Mouse (Mus musculus) ES-E14 (cell line): ENCODE measurements around the gene Dsn1. TPM values are rescaled to one million over a fixed set of nuclear protein-coding genes. Genes with fewer than 3 reads are reported as not detected.

ENCODE experiments used
- DNase-seq: peaks from one replicate; pipeline ENCODE4 v3.0.0-alpha.2; 2013; ENCODE audit warnings: low read depth, low spot score
- H3K27ac ChIP-seq: 2 replicates; pipeline ENCODE4 v1.5.1; 2012; ENCODE audit warnings: low read depth, mild to moderate bottlenecking, low read length, moderate library complexity, mixed read lengths; ENCODE audit not compliant: poor library complexity, insufficient read depth, severe bottlenecking
- H3K36me3 ChIP-seq: 2 replicates; pipeline ENCODE4 v1.6.1; 2012; ENCODE audit warnings: mild to moderate bottlenecking, low read length, moderate library complexity, mixed read lengths; ENCODE audit not compliant: control insufficient read depth, poor library complexity, insufficient read depth, severe bottlenecking
- H3K4me1 ChIP-seq, 2 experiments: fragments of 150-350 bp in 1 of 2; sonication (generic) in 1 of 2; 2 replicates each; pipeline ENCODE4 v1.6.1; 2012; ENCODE audit warnings: low read length in 2 of 2, mild to moderate bottlenecking in 1 of 2, mixed read lengths in 1 of 2; ENCODE audit not compliant: control insufficient read depth in 2 of 2, insufficient read depth in 2 of 2, poor library complexity in 1 of 2
- H3K4me3 ChIP-seq, 2 experiments: fragments of 150-350 bp in 1 of 2; sonication (generic) in 1 of 2; 2 replicates each; pipeline ENCODE4 v1.5.1; 2012; ENCODE audit warnings: low read length in 2 of 2, low read depth in 1 of 2, mild to moderate bottlenecking in 1 of 2, mixed read lengths in 1 of 2; ENCODE audit not compliant: insufficient read depth in 1 of 2, poor library complexity in 1 of 2, severe bottlenecking in 1 of 2
- H3K9ac ChIP-seq: 2 replicates; pipeline ENCODE4 v1.6.1; 2012; ENCODE audit warnings: low read depth, mild to moderate bottlenecking, low read length, mixed read lengths; ENCODE audit not compliant: poor library complexity, insufficient read depth, severe bottlenecking
- H3K9me3 ChIP-seq: fragments of 150-350 bp; sonication (generic); 2 replicates; pipeline ENCODE4 v1.6.1; 2012; ENCODE audit warnings: low read depth, mild to moderate bottlenecking, low read length; ENCODE audit not compliant: control insufficient read depth, insufficient read depth
- CHD2 ChIP-seq: IDR thresholded peaks from 2 replicates; pipeline ENCODE4 v1.6.1; 2014; ENCODE audit warnings: mild to moderate bottlenecking, low read depth, low read length, inconsistent platforms
- HCFC1 ChIP-seq: IDR thresholded peaks from 2 replicates; pipeline ENCODE4 v1.6.1; 2012; ENCODE audit warnings: low read length, inconsistent platforms, borderline replicate concordance; ENCODE audit not compliant: insufficient read depth
- MAFK ChIP-seq: IDR thresholded peaks from 2 replicates; pipeline ENCODE4 v1.6.1; 2014; ENCODE audit warnings: mild to moderate bottlenecking, low read depth, low read length, inconsistent platforms; ENCODE audit not compliant: insufficient read depth
- ZC3H11A ChIP-seq: IDR thresholded peaks from 2 replicates; pipeline ENCODE4 v1.6.1; 2012; ENCODE audit warnings: low read depth, mild to moderate bottlenecking, inconsistent platforms, low read length, borderline replicate concordance
- ZNF384 ChIP-seq: IDR thresholded peaks from 2 replicates; pipeline ENCODE4 v1.6.1; 2012; ENCODE audit warnings: low read depth, low read length, inconsistent platforms
- in situ Hi-C, 2 experiments: fragments of 600-800 bp; cut with MboI; formaldehyde crosslinking; loops; one replicate each; pipeline ENCODE4 v1.15.1; 2025; ENCODE audit warnings: low sequenced_read_pairs in 2 of 2, inconsistent platforms in 1 of 2; ENCODE audit not compliant: unreplicated experiment in 2 of 2
- total RNA-seq: library from RNA; depleted of rRNA; stranded (reverse); fragments of 300-350 nt; gene quantifications from 2 replicates; pipeline ENCODE4 v1.2.3, GENCODE M21; 2012; rRNA removed

The Dsn1 gene
- 25.2 and 27.9 TPM in 2 replicates for total RNA-seq

DNA sequence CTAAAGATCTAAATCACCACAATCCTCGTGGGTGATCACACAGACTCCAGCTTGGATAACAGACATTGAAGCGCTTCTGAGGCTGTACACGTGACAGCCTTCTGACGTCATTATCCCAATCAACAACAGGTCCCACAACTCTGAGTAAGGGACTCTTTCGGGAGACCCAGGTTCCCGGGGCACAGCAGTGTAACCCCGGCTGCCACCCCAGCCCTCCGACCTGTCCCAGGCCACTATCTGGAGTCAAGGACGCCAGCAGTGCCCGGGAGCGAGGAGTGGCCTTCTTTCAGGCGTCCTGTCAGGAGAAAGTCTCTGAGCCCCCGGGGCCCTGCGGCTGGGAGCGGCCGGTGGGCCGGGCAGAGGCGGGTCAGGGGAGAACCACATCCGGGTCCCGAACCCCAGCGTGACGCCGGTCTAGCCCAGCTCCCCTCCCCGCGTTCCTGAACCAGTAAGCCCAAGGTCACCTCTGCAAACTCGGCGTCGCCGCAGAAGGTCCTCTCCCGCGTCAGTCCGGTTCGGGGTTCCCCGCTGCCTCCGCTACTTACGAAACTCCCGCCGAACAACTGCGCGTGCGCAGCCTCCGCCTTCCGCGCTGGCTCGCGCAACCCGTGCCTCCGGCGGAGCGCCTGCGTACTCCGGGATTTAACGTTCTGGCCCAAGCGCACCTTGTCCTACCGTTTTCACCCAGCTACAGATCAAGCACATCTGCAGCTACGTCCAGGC is at the start of gene Dsn1:
TSS of gene Dsn1 (minus strand) at position 644 of the 723 bp plus-strand sequence.
- peak within 1 kb of the TSS; percentile 88 for H3K9ac ChIP-seq
- no peaks in the 10 kb centered on the region for H3K9me3 ChIP-seq
- DNase-seq: peak; percentile 68
- in situ Hi-C loops: no loop called here
- H3K27ac ChIP-seq: peak within 1 kb of the TSS; percentile 87
- H3K4me1 ChIP-seq: peaks cover 6 to 10% of the 10 kb centered on the region in 2 experiments; a peak in 2 of 4 replicates
- peak within 1 kb of the TSS; percentile 79 to 91 for H3K4me3 ChIP-seq
- peaks cover 6% of the 10 kb centered on the region; the same call in 1 of the 2 replicates for H3K36me3 ChIP-seq
- TF ChIP-seq MAFK (no peak), HCFC1 (no peak; the same call in 1 of the 2 replicates), ZC3H11A (no peak), ZNF384 (no peak), CHD2 (no peak)

- no peaks in the 10 kb centered on the region for H3K9me3 ChIP-seq
- no peak overlapping the region for H3K9ac ChIP-seq
- no peak overlapping the region for H3K27ac ChIP-seq
- no peak overlapping the region for H3K4me3 ChIP-seq
- H3K4me1 ChIP-seq: peaks cover 2 to 37% of the 10 kb centered on the region in 2 experiments; a peak in 2 of 4 replicates
- DNase-seq: no peak
- in situ Hi-C loops: no loop called here
- H3K36me3 ChIP-seq: no peaks in the 10 kb centered on the region
- TF ChIP-seq HCFC1: no peak
- TF ChIP-seq CHD2: no peak
- no peak for TF ChIP-seq ZNF384
- no peak for TF ChIP-seq MAFK
- TF ChIP-seq ZC3H11A: no peak
These were observed 48.8 kb upstream of the Dsn1 start for GRCm38 (mm10) chr2:157055721-157056120.

GRCm38 (mm10) chr2:157054816-157055215 is 47.9 kb upstream of the Dsn1 start:
- Histone ChIP-seq H3K4me1 (peaks cover 2 to 33% of the 10 kb centered on the region in 2 experiments; a peak in 2 of 4 replicates), H3K27ac (no peak overlapping the region), H3K9me3 (no peaks in the 10 kb centered on the region), H3K9ac (peak overlapping the region; percentile 24; the same call in 1 of the 2 replicates), H3K36me3 (no peaks in the 10 kb centered on the region), H3K4me3 (no peak overlapping the region)
- no peak for DNase-seq
- TF ChIP-seq ZC3H11A (no peak), ZNF384 (no peak)
- in situ Hi-C loops: no loop called here

GRCm38 (mm10) chr2:157054297-157054696 is 47.3 kb upstream of the Dsn1 start:
- Histone ChIP-seq H3K36me3 (no peaks in the 10 kb centered on the region), H3K9ac (no peak overlapping the region; the same call in 1 of the 2 replicates), H3K4me1 (peaks cover 2 to 32% of the 10 kb centered on the region in 2 experiments; a peak in 2 of 4 replicates), H3K4me3 (no peak overlapping the region), H3K9me3 (no peaks in the 10 kb centered on the region), H3K27ac (no peak overlapping the region)
- DNase-seq: no peak
- no peak for TF ChIP-seq HCFC1
- no peak for TF ChIP-seq CHD2
- TF ChIP-seq ZC3H11A: no peak
- TF ChIP-seq MAFK: no peak
- no peak for TF ChIP-seq ZNF384
- in situ Hi-C loops: no loop called here
